Mouse (Mus musculus) lung, adult 10 weeks (tissue): ENCODE results near the gene Cdca7. TPM values are rescaled to one million over a fixed set of nuclear protein-coding genes. Genes with fewer than 3 reads are reported as not detected.

ENCODE experiments used
- polyA plus RNA-seq: library from polyadenylated mRNA; stranded (reverse); fragments of 350-450 nt; fragmentation: Illumina TruSeq; extraction: RNeasy Lipid Tissue Mini Kit (QIAGEN cat#74804); gene quantifications from one replicate; pipeline ENCODE4 v1.2.3, GENCODE M21; 2014; ENCODE audit warnings: low read depth, low replicate concordance; ENCODE audit not compliant: insufficient read depth

The Cdca7 gene
- polyA plus RNA-seq: 4.2 TPM

DNA sequence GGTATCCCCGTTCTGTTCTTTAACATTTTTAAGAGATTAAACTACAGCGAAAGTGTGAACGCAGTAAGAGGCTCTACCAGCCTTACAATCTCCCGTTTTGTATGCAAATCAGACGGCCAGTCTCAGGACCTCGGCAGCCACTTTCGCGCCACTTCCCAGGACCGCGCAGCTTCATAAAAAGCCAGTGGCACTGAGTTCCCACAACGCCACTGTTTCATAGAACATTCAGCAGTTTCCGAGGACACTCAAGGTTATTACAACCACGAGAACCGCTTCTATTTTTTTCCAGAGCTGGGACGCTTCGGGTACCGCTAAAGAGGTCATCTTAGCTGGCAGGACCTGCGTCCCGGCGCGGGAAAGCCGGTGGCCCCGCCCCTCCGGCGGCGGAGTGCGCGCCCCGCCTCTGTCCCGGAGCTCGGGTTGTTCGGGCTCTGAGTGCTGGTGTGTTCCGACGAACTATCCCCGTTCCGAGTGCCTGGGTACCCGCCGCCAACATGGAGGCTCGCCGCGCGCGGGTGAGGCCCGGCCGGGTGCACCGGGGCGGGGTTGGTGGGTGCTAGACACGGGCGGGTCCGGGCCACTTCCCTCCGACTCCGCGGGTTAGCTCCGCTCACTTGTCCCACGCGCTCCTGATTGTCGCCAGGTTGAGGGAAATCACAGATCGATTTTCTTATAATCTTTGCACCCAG, at the start of gene Cdca7:
Cdca7 (plus strand) TSS at position 363 of the 689 bp plus-strand sequence.

Other genes with a start within 250 kb of the Cdca7 start
- gene Map3k20, start 190.5 kb upstream of the Cdca7 start, polyA plus RNA-seq: 12.8 TPM